Mouse (Mus musculus) megakaryocyte, adult 5-6 weeks (primary cell): ENCODE data around the gene Tcea3. TPM values are rescaled to one million over a fixed set of nuclear protein-coding genes. Genes with fewer than 3 reads are reported as not detected.
A peak's percentile ranks its signal among the peaks of the same experiment; 100 is the strongest.

ENCODE experiments used
- ATAC-seq: 2 replicates; pipeline ENCODE4 v1.8.0; 2016; ENCODE audit warnings: mild to moderate bottlenecking, inconsistent platforms; ENCODE audit not compliant: poor library complexity, severe bottlenecking
- total RNA-seq, 2 experiments: library from RNA; stranded (forward) in 1 of 2; stranded (reverse) in 1 of 2; fragments of 153-499, 151-499 nt in 1 of 2; fragments of 221-1000, 200-1000 nt in 1 of 2; gene quantifications; 2 replicates each; pipeline versions ENCODE4 v1.2.3 to v1.2.4; 2015 to 2017

Gene Tcea3
- 5.6 and 6.0 TPM in 2 replicates for total RNA-seq (2015)
- total RNA-seq (2017): 3.5 and 7.2 TPM in 2 replicates

DNA sequence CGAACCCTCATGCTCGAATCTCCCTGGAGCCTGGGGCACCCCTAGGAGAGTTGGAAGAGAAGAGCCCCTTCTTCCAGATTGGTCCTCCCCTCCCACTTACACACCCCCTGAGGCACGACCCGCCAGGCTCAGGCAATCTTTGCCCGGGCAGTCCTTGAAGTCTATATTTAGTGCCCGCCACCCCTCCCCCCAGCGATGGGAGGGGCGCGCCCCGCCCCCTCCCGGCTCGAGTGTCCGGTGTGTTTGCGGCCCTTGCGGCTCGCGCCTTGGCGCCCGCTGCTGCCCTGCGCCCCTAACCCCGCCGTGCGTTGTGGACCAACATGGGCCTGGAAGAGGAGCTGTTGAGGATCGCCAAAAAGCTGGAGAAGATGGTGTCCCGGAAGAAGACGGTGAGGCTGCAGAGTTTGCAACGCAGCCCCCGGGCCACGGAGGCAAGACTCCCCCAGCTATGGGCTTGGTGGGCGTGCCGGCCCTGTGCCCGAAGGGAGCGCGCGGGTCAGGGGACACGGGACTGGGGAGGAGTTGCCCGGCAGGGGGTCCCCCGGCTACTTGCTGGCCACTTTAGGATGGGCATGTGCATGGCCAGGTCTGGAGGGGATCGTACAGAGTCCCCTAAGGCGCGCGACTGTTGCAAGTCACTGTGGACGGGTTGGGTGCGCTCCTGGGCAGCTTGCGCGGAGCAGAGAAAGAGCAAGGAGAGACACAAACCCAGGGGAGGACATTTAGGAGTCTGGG lies at the start of gene Tcea3:
Gene Tcea3, plus strand, starts transcription at position 1 of the 735 bp plus-strand sequence.
- no peak for ATAC-seq

DNA sequence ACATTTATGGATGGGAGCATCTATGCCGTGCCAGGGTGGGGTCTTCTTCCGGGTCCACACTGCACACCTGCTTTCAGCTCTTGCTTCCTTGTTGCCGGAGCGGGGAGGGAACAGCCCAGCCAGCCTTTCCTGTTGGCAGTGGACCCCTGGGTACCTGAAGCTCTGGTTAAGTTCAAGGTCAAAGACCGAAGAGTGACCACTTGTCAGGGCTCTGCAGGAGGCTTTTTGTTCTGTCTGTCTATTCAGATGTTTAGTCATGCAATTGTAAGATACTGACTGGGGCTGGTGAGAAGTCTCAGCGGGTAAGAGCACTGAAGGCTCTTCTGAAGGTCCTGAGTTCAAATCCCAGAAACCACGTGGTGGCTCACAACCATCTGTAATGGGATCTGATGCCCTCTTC lies 48.7 kb upstream of the Tcea3 start:
- ATAC-seq: no peak

DNA sequence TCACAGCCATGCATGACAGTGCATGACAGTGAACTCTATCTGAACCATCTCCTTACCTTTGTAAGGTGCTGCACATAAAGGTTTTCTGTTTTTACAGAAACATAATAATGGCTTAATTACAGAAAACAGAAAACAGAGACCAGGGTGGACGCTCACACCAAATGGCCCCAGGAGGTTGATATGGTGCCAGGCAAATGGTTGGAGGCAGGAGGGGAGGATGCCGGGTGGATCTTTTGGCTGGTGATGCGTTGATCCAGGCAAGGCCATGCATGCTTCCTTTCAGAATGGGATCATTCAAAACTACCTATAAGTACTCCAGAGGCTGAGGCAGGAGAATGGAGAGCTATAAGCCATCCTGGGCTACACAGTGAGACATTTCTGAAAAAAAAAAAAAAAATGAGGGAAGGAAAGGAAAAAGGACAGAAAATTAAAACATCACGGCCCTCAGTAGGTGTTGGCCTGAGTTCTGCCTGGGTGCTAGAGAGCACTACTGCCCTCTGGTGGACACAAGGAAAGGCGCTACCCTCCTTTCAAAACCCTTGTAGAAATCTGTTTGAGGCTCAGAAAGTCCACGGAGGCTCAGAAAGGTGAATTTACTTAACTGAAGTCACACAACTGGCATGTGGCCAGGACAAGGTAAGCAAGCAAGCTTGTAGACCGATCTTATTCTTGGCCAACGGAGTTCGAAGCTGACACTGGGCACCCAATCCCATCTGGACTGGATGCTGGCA lies 47.8 kb upstream of the Tcea3 start:
- peak; percentile 81 for ATAC-seq

DNA sequence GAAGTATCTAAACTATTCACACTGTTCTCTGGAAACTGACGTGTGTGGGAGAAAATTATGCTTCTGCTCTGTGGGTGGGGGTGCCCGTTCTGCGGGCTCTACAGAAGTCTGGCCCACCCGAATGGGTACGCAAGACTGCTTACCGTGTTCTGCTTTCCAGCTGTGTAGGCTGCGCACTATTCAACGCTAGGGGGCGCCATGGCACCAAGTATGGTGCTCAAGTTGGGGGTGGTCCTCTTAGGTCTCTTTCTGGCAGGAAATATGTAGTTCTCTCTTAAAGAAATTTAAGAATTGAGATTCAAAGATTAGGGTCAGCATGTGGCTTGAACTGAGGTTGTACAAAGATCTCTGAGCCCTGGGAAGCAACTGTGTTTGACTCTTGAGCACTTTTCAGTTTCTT lies 45.0 kb upstream of the Tcea3 start:
- ATAC-seq: no peak

DNA sequence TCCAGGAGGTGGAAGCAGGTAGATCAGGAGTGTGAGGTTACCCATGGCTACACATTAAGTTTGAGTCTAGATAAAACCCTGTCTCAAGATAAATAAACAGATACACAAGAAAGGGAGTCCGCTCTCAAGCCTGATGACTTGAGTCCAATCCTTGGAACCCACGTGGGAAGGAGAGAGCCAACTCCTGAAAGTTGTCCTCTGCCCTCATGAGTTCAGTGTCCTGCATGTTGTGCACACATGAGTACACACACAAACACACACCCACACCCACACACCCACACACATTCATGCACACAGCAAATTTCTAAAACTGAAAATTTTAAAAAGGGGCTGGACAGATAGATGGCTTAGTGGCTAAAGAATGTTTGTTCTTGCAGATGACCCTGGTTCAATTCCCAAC lies 42.8 kb upstream of the Tcea3 start:
- ATAC-seq: no peak

DNA sequence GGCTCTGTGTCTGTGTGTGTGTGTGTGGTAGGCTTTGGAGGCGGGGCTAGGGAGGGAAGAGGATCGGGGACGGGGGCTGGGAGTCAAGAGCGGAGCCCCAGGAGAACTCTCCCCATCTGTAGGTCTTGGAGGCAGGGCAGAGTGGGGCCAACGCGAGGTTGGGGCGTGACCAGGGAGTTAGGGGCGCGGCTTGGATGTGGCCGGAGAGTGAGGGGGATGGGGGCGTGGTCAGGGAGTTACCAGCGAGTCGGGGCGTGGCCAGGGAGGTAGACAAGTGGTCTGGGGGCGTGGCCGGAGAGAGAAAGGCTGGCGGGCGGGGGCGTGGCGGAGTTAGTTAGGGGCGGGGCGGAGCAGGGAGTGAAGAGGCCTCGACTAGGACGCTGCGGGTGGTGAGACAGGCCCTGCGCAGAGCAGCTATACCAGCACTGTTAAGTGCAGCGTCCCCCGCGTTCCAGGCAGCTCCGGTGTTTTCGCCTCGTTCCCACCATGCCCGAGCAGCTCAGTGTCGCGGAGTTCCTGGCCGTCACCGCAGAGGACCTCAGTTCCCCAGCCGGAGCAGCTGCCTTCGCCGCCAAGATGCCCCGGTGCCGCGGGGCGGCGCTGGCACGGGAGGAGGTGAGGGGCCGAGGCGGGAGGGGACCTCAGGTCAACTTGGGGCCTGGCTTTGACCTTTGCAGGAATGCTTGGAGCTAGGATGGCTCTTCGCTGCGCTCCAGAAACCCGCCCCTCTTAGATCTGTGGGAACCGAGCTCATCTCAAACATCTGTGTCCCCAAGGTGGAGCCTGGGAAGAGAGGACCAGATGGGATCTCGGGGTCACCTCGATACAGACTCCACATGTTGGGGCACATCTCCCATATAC lies 41.3 kb upstream of the Tcea3 start, which contains the start of gene Asap3:
Gene Asap3, plus strand, starts transcription at position 333 of the 861 bp plus-strand sequence.
- ATAC-seq: peak; percentile 73

DNA sequence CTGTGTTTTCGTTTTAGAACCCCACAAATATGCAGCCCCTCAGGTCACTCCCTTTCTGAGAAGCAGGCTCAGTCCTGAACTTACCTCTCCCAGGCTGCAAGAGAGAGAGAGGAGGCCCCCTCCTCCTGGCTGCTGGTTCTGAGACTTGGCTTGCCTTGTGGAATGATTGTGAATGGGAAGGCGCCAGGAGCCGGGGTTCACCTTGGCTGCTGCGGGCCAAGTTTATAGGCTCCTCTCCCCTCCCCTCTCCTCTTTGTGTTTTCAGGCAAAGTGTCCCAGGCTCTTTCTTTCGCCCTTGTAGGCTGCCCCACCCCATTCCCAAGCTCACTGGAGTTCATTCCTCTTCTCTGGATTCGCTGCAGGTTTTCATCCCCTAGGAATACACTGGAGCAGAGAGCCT lies 40.6 kb upstream of the Tcea3 start:
- no peak for ATAC-seq

DNA sequence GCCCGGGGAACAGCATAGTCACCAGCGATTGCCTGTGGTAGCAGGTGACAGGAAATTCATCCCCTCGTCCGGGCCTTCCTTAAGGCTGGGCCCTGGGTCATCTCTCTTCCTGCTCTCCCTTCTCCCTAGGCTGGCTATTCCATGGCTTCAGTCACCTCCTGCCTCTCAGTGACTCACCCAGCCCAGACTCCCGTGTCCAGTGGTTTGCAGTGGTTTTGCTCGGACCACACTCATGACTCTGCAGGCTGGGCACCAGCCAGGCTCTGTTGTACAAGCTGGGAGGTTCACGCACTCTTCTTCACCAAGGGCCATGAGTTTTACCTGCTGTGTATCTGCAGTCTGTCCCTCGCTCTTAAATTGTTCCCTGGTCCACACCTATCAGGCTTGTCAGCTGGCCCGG lies 36.6 kb upstream of the Tcea3 start:
- ATAC-seq: no peak

DNA sequence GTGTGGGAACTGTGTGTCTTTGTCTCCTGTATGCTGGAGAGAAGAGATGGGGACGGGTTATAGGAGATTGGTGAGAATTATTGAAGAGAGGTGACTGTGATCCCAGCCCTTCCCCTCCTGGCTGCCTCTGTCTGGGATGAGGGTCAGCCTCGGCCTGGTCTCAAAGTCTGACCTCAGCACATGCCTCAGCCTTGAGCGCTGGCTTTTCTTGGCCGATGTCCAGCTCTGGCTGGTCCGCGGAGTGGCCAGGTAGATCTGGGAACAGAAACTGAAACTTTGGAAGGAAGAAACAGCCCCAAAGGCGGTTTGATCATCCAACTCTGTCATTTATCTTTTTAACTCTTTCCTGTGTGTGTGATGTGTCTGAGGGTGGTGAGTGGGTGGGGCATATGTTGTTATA lies 33.9 kb upstream of the Tcea3 start:
- ATAC-seq: no peak

DNA sequence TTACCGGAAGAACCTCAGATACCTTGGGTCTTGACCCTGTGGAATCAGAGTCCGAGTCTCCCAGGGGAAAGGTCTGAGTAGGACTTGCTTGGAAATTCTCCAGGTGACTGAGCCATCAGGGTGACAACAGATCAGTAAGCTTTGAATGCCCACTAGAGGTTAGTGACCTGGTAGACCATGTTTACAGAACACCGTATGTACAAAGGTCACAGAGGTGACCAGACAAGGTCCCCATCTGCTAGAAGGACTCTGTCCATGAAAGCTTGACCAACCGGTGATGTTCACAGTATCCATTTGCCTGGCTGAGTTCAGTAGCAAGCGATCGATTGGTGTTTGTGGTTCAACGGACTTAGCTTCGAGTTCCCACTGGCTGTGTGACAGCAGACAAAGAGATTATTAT lies 32.7 kb upstream of the Tcea3 start:
- ATAC-seq: no peak

DNA sequence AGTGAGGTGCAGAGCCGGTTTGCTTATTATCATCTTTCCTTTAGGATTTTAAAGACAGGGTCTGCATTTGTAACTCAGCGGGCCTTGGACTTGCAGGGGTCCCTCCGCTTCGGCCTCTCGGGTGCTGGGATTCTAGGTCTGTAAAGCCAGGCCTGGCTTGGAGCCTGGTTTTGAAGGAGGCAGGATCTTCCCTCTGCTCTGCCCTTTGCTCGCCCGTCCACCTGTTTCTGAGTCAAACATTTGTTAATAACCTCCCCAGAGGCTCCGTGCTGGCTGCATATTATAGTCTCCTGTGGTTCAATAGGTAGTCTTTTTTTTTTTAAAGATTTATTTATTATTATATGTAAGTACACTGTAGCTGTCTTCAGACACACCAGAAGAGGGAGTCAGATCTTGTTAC lies 32.0 kb upstream of the Tcea3 start:
- ATAC-seq: no peak

DNA sequence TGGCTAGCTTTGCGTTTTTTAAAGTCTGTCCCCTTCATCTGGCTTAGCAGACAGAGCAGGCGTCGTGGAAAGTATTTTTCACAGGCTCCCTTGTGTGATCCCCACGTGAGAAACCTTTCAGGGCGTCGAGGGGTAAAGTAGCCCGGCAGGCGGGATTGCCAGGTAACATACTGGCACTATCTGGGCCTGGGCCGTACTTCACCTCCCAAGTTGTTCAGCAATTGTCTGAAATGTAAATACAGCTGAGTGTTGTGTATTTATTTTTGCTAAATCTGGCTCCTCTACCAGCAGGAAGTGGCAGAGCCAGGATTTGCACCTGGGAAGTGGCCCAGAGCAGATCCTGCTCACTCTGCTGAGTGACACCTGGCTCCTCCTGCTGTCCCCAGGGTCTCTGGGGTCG lies 30.5 kb upstream of the Tcea3 start:
- no peak for ATAC-seq

DNA sequence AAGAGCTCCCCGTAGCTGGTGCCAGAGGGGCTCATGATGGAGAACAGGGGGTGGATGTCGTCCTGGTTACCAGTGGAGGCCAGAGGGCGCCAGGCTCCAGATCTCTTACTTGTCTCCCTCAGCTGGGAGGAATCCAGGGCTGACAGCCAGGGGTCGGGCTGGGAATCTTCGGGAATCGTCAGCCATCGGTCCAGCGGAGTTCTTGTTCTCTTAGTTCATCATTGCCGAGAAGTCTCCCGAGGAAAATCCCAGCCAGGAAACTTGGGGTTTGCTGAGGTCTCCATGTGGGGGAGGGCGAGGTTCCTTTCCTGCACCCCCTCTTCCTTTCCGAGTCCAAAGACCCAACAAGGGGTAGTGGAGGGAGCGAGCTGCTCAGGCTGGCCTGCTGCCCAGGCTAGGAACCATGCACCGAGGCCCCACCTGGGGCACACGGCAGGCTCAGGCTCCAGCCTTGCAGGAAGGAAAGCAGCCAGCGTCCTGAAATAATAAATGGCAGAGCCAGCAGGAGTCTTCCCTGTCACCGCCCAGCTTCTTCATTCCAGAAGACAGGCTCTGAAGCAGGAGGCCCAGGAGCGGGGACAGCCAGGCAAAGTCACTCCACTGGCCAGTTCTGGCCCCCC lies 28.8 kb upstream of the Tcea3 start:
- ATAC-seq: no peak

DNA sequence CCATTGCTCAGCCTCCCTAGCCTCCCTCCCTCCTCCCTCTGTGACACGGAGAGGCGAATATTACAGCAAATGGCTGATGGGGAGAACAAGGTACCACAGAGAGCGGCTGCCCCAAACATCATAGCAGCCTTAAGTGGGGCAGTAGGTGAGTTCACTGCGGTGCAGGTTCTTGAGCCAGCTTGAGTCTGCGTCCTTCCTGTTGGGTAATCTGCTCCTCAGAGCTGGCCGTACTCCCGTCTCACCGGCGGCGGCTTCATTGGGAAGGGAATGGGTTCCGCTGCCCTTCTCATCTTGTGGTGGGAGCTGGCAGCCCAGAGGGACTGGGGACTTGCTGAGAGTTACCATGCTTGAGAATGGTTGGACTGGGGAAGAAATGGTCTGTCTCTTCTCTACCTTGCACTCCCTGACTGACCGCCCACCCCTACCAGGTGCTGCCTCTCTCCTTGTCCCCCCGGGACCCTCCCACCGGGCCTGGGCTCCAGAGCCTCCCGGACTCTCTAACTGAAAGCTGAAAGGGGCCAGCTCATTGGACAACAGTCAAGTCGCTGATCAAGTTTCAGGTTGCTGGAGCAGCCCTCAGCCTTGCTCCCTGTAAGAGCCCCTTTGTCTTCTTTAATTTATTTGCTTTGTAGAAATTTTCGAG lies 27.3 kb upstream of the Tcea3 start:
- no peak for ATAC-seq

DNA sequence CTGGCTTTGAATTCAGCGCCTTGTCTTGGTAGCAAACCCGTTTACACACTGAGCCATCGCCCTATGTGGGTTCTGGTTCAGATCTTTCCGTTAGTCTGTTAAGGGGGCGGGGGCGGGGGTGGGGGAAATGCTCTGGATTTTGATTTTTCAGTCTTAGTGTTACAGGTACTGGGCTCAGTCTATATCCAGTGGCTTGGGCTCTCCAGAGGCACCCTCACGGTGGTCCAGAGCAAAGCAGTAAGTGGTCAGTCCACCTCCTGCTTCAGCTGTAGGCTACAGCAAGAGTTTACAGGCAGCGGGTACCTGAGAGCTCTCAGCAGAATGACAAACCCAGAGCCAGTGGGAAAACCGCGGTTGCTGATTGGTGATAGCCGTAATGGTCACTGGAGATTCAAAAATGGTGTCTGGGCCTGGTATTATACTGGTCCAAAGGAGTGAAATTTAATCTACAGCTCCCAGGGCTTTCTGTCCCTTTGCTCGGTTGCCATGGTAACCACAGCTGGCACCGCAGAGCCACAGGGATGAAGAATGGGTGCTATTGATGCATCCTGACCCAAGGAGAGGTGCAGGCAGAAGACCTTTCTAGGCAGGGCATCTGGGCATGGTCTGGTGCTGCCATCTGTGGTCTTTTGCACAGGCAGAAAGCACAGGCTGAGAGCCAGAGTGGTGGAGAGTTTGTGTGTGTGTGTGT lies 23.8 kb upstream of the Tcea3 start:
- no peak for ATAC-seq

DNA sequence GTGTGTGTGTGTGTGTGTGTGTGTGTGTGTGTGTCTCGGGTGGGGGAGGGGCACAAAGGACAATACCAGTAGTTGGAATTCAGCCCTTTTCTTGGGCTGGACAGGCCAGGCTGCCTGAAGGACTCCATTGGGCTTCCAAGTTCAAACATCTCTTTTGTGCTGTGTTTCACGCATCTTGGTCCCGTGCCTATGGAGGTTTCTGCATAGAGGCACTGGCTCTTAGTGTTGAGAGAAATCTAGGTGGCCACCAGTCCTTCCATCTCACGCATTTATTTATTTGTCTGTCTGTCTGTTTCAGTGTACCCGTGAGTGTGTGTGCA lies 23.3 kb upstream of the Tcea3 start:
- no peak for ATAC-seq

DNA sequence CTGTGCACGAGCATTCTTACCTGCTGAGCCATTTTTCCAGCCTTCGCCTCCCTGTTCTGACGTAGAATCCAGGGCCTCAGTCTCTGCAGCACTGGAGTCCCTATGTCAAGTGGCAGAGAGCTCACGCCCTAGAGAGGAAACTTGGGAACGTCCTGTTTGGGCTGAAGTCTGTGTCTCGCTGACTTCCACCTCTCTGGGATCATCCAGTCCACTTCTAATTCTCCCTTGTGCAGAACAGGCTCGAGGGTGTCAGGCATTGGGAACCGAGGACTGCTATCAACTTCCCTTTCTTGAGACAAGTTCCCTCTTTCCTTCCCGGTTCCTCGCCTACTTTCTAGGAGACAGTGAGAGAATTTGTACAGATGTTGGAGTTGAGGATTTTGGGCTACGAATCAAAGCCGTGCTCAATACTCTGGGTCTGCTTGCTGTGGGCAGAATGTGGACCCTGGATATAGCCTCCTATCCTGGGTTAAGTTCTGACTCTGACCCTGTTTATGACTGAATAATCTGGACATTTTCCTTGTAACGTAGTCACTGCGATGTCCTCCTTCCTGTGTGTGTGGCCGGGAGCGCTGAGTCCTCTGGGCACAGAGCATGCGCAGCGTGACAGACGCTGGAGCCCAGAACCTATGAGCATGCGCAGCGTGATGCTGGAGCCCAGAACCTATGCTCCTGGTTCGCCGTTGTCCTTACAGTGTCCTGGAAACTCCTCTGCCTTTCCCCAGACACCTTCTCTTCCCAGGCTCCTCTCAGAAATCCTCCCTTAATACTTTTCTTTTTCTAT lies 22.7 kb upstream of the Tcea3 start:
- ATAC-seq: 0 out of 2 replicates have a peak, but pooled peaks have one; percentile 33

DNA sequence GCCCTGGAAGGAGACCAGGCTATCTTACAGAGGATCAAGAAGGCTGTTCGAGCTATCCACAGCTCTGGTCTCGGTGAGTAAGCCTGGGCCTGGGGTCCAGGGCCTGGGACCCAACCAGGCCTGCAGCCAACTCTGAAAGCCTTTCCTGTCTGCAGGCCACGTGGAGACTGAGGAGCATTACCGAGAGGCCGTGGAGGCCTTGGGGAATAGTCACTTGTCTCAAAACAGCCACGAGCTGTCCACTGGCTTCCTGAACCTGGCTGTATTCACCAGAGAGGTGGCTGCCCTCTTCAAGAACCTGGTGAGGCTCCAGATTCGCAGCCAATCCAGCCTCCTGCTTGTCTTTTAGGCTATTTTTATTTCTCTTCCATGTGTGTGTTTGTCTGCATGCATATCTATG lies 20.1 kb upstream of the Tcea3 start:
- ATAC-seq: no peak

DNA sequence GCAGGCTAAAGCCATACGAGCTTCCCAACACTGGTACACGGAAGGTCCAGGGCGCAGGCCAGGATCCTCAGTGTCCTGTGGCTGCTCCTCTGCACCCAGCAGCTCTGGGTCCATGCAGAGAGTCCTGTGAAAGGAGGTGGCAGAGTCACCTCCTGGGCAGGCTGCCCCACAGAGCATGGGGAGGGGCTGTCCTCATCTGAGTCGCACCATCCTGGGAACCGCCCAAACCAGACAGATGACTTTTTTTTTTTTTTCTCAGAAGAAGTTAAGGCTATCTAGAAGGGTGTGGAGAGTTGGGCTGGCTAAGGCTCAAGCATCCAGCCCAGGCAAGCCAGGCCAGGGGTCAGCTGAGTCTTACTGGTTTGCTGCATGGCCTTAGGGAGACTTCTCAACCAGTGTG lies 18.9 kb upstream of the Tcea3 start:
- ATAC-seq: no peak
